Mouse (Mus musculus) neural tube, embryonic 11.5 days (tissue): Measurements from ENCODE around the gene H2al1f. TPM values are rescaled to one million over a fixed set of nuclear protein-coding genes. Genes with fewer than 3 reads are reported as not detected.
"Not testable (repeated sequence)": the region's sequence is repeated elsewhere in the genome, so short reads cannot be mapped to it uniquely, and the experiment has no call there.

Experiments
- ATAC-seq: fragments of 200-750 bp; cut with Nextera tagmentation; 2 replicates; pipeline ENCODE4 v1.8.0; 2017; ENCODE audit warnings: moderate number of reproducible peaks, mild to moderate bottlenecking, moderate TSS enrichment, moderate library complexity; ENCODE audit not compliant: insufficient read depth, low FRiP score, low TSS enrichment
- DNase-seq: peaks from one replicate; pipeline ENCODE4 v3.0.0-alpha.2; 2015; ENCODE audit warnings: low spot score
- H3K27ac ChIP-seq: fragments of 300-500 bp; sonication (generic); 2 replicates; pipeline ENCODE4 v1.5.1; 2014; ENCODE audit warnings: low read depth, mild to moderate bottlenecking, low read length
- H3K27me3 ChIP-seq: fragments of 300-500 bp; sonication (generic); 2 replicates; pipeline ENCODE4 v1.6.1; 2014; ENCODE audit warnings: mild to moderate bottlenecking, low read length, mixed read lengths; ENCODE audit not compliant: control insufficient read depth, insufficient read depth
- H3K36me3 ChIP-seq: fragments of 300-500 bp; sonication (generic); 2 replicates; pipeline ENCODE4 v1.6.1; 2014; ENCODE audit warnings: mild to moderate bottlenecking, low read length, moderate library complexity, mixed read lengths; ENCODE audit not compliant: control insufficient read depth, insufficient read depth
- H3K4me1 ChIP-seq: fragments of 300-500 bp; sonication (generic); 2 replicates; pipeline ENCODE4 v1.6.1; 2014; ENCODE audit warnings: low read length, mixed read lengths; ENCODE audit not compliant: control insufficient read depth, insufficient read depth
- H3K4me2 ChIP-seq: fragments of 300-500 bp; sonication (generic); 2 replicates; pipeline ENCODE4 v1.6.1; 2014; ENCODE audit warnings: low read depth, mild to moderate bottlenecking, moderate library complexity
- H3K4me3 ChIP-seq: fragments of 300-500 bp; sonication (generic); 2 replicates; pipeline ENCODE4 v1.5.1; 2014; ENCODE audit warnings: low read depth, low read length
- H3K9ac ChIP-seq: fragments of 300-500 bp; sonication (generic); 2 replicates; pipeline ENCODE4 v1.6.1; 2014; ENCODE audit warnings: mild to moderate bottlenecking, low read length
- H3K9me3 ChIP-seq: fragments of 300-500 bp; sonication (generic); 2 replicates; pipeline ENCODE4 v1.6.1; 2016; ENCODE audit warnings: low read length; ENCODE audit not compliant: control insufficient read depth
- WGBS: fragments of 180-500 bp; shearing (Covaris S2); extraction: QIAGEN DNeasy Blood & Tissue Kit; methylation state at CpG from one replicate; pipeline ENCODE4 v1.1.7; 2014; 5-methylcytosine and 5-hydroxymethylcytosine counted together
- polyA plus RNA-seq: library from polyadenylated mRNA; unstranded; fragments of >200 nt; fragmentation: Nextera tagmentation; extraction: Ambion mirVana; gene quantifications from 2 replicates; pipeline ENCODE4 v1.2.1, GENCODE M21; 2014

Gene H2al1f
- polyA plus RNA-seq: not detected in 2 replicates

DNA sequence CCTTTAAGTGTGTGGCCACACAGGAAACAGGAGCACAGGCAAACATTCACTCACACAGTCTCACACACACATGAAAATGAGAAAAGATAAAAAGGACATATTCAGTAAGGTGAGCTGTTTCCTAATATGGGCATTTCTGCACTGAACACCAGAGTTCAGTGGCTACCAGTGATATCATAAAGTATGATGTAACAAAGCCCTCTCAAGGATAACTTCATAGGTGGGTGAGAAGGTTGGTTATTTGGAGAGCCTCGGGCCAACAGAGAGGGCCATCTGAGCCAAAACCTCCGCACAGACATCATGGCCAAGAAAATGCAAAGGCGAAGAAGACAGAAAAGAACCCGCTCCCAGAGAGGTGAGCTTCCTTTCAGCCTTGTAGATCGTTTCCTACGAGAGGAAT lies at the start of gene H2al1f:
TSS of gene H2al1f (plus strand) at position 301 of the 400 bp plus-strand sequence.
- no CpG with 5 or more reads among the region's 6 CpGs for WGBS
- ATAC-seq, H3K9ac ChIP-seq: not testable (repeated sequence)

DNA sequence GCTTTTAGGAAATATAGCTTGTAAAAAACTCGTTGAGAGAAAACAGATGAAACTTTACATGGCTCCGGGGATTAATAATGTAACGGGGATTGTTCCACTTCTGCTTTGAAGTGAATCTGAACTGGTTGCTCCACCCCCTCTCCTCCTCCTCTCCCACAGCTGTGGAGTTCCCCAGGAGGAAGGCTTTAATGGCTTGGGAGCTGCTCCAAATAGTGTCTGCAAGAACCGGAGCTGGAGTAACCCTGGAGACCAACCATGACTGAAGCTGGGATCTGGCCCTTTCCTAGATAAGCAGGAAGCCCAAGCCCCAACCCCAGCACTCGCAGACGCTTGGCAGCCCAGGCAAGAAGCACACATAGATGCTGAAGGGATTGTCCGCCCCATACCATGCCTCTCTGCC lies 47.2 kb upstream of the H2al1f start:
- Histone ChIP-seq H3K9me3 (no peaks in the 10 kb centered on the region), H3K36me3 (no peaks in the 10 kb centered on the region), H3K4me3 (no peak overlapping the region), H3K9ac (no peak overlapping the region), H3K4me1 (no peaks in the 10 kb centered on the region), H3K4me2 (no peak overlapping the region), H3K27me3 (no peaks in the 10 kb centered on the region), H3K27ac (no peak overlapping the region)
- DNase-seq: no peak
- ATAC-seq: no peak
- WGBS: 69% methylated on average over 7 of the region's 7 CpGs

More for the DNA sequence above, at the start of gene H2al1f:
- not testable (repeated sequence) for H3K9me3 ChIP-seq, H3K4me1 ChIP-seq, DNase-seq, H3K36me3 ChIP-seq, H3K4me2 ChIP-seq, H3K4me3 ChIP-seq, H3K27ac ChIP-seq, H3K27me3 ChIP-seq

DNA sequence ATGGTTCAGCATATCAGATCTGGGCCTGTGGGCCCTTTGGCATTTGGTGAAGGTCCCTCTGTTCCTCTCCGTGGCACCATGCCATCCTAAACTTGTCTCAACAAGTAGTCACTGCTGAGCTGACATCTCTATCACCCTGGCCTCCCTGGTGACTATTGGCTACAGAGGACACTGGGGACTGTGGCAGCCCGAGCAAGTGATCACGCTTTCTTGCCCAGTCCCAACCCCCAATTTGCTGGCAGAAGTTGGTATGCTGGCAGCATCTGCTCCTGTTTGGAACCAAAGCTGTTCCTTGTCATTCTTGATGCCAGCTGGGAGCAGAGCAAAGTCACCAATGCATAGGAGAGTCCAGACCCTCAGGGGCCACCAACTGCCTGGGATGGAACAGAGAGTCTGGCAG lies 45.9 kb upstream of the H2al1f start:
- no peak for DNase-seq
- 86% methylated on average over 3 of the region's 3 CpGs for WGBS
- H3K27me3 ChIP-seq: no peaks in the 10 kb centered on the region
- no peak overlapping the region for H3K4me3 ChIP-seq
- no peak for ATAC-seq
- no peaks in the 10 kb centered on the region for H3K36me3 ChIP-seq
- no peak overlapping the region for H3K27ac ChIP-seq
- H3K4me1 ChIP-seq: no peaks in the 10 kb centered on the region
- no peaks in the 10 kb centered on the region for H3K9me3 ChIP-seq
- no peak overlapping the region for H3K9ac ChIP-seq
- no peak overlapping the region for H3K4me2 ChIP-seq

DNA sequence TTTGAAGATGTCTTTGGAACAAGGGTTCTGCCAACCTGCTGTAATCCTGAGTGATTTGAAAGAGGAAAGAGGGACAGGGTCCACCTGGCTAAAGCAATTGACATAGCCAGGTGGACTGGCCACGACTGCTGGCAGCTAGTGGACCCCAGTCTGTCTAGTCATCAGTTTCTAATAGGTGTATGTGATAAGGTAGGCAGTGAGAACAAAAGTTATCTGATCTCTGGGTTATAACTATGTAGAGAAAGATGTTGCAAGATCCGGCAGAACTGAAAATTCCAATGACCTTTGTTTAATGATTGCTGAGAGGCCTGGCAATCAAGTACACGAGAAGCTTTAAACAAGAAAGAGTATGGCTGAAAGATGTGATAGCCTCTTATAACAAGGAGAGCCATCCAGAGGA lies 41.8 kb upstream of the H2al1f start:
- no peak overlapping the region for H3K4me3 ChIP-seq
- H3K9me3 ChIP-seq: no peaks in the 10 kb centered on the region
- H3K4me1 ChIP-seq: no peaks in the 10 kb centered on the region
- H3K4me2 ChIP-seq: no peak overlapping the region
- ATAC-seq (no peak), DNase-seq (no peak)
- H3K36me3 ChIP-seq: no peaks in the 10 kb centered on the region
- no peak overlapping the region for H3K27ac ChIP-seq
- no peaks in the 10 kb centered on the region for H3K27me3 ChIP-seq
- H3K9ac ChIP-seq: no peak overlapping the region
- WGBS: 84% methylated on average over 3 of the region's 3 CpGs

DNA sequence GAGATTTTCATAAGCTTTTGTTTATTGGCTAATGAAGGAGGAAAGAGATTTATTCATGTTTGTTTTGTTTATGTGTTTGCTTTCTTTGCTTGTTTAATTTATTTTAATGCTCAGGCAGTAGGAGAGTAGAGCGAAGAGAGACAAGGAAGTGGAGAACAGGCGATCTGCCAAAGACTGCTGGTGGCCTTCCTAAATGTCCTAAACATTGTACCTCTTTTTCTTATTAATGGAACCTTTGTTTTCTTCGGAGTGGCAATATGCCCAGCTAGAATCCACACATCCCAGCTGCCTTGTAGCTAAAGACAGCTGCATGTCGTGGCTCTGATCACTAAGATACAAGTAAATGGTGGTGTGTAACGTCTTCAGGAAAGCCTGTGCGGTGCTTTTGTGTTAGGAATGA lies 37.9 kb upstream of the H2al1f start:
- H3K27ac ChIP-seq: no peak overlapping the region
- H3K9ac ChIP-seq: no peak overlapping the region
- H3K4me3 ChIP-seq: no peak overlapping the region
- no peak overlapping the region for H3K4me2 ChIP-seq
- no peaks in the 10 kb centered on the region for H3K27me3 ChIP-seq
- WGBS: 77% methylated on average over 6 of the region's 6 CpGs
- no peak for ATAC-seq
- no peaks in the 10 kb centered on the region for H3K4me1 ChIP-seq
- no peaks in the 10 kb centered on the region for H3K36me3 ChIP-seq
- H3K9me3 ChIP-seq: no peaks in the 10 kb centered on the region
- DNase-seq: no peak

DNA sequence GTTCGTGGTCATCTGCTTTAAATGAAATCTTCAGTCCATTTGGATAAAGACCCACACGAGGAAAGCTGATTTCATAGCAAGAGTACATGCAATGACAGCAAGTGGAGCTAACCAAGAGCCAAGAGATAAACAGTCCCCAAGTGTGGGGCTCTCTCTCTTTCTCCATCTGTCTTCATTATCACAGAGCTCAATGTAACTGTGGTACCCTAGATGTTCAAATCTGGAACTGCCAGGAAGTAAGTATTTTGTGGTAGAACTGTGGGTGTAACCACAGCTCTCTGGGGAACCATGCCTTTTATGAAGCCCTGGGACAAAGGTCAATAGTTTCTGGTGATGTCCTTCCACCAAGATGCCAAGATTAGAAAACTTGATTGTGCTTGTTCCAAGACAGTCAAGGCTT lies 34.2 kb upstream of the H2al1f start:
- no peak for ATAC-seq
- 68% methylated on average over 2 of the region's 2 CpGs for WGBS
- H3K4me3 ChIP-seq: no peak overlapping the region
- H3K4me1 ChIP-seq: no peaks in the 10 kb centered on the region
- no peak for DNase-seq
- no peaks in the 10 kb centered on the region for H3K36me3 ChIP-seq
- H3K9me3 ChIP-seq: no peaks in the 10 kb centered on the region
- H3K27me3 ChIP-seq: no peaks in the 10 kb centered on the region
- no peak overlapping the region for H3K4me2 ChIP-seq
- no peak overlapping the region for H3K9ac ChIP-seq
- H3K27ac ChIP-seq: no peak overlapping the region

DNA sequence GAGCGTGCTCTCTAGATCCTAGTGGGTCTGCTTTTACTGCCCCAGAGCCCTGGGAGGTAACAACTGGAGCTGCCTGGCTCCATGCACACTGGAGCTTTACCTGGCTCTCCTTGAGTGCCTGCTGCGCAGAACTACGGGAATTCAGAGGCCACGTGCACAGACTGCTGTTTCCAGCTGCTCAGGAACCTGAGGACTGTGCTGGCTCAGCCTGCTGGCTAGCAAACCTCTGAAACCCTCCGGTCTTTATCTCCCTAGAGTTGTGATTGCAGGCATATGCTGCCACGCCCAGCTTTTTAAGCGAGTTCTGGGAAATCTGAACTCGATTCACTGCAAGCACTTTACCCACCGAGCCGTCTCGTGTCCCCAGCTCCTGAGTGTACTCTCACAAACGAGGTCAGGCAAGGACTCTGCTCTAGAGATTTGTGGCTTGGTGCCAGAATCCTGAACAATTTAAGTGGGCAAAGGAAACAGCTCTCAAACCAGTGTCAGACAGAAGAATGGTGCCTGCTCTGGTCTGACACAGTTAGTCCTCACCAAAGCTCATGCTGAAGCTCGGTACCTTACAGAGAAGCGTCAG lies 26.6 kb upstream of the H2al1f start:
- no peaks in the 10 kb centered on the region for H3K36me3 ChIP-seq
- no peak overlapping the region for H3K9ac ChIP-seq
- no peaks in the 10 kb centered on the region for H3K9me3 ChIP-seq
- H3K27me3 ChIP-seq: no peaks in the 10 kb centered on the region
- ATAC-seq: no peak
- 79% methylated on average over 14 of the region's 14 CpGs for WGBS
- H3K27ac ChIP-seq: no peak overlapping the region
- H3K4me3 ChIP-seq: no peak overlapping the region
- DNase-seq: no peak
- H3K4me1 ChIP-seq: no peaks in the 10 kb centered on the region
- H3K4me2 ChIP-seq: no peak overlapping the region

DNA sequence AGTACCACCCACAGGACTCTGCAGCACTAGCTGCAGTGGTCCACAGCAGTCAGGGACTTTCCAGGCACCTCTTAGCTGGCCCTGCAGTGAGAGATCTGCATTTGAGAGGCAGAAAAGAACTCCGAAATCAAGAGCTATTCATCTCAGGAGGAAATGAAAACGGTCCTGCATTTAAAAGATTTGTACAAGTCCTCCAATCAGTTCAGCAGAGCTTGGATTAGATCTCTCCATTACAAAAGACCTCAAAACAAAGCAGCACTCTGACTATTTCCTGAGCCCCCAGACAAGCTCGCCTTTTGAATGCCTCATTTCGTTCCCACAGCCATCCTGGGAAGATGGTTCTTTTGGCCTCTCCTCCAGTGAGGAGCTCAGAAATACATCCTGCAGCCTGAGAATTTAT lies 25.7 kb upstream of the H2al1f start:
- H3K27me3 ChIP-seq: no peaks in the 10 kb centered on the region
- DNase-seq (no peak), ATAC-seq (no peak)
- H3K27ac ChIP-seq: no peak overlapping the region
- H3K4me2 ChIP-seq: no peak overlapping the region
- H3K36me3 ChIP-seq: no peaks in the 10 kb centered on the region
- 67% methylated on average over 4 of the region's 4 CpGs for WGBS
- no peak overlapping the region for H3K9ac ChIP-seq
- no peaks in the 10 kb centered on the region for H3K4me1 ChIP-seq
- H3K4me3 ChIP-seq: no peak overlapping the region
- H3K9me3 ChIP-seq: no peaks in the 10 kb centered on the region

DNA sequence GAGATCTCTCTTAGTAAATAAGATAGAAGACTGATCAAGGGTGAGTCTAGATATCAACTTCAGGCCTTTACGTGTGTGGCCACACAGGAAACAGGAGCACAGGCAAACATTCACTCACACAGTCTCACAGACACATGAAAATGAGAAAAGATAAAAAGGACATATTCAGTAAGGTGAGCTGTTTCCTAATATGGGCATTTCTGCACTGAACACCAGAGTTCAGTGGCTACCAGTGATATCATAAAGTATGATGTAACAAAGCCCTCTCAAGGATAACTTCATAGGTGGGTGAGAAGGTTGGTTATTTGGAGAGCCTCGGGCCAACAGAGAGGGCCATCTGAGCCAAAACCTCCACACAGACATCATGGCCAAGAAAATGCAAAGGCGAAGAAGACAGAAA lies 16.0 kb upstream of the H2al1f start, which contains the start of gene H2al1a:
TSS of gene H2al1a (plus strand) at position 301 of the 400 bp plus-strand sequence.
- H3K27ac ChIP-seq, H3K9ac ChIP-seq, H3K9me3 ChIP-seq, H3K4me2 ChIP-seq, DNase-seq, ATAC-seq, H3K36me3 ChIP-seq, H3K4me1 ChIP-seq, H3K4me3 ChIP-seq, H3K27me3 ChIP-seq: not testable (repeated sequence)
- no CpG with 5 or more reads among the region's 3 CpGs for WGBS
